Mouse (Mus musculus): Measurements from ENCODE around the gene Etv2. TPM values are rescaled to one million over a fixed set of nuclear protein-coding genes. Genes with fewer than 3 reads are reported as not detected.

The Etv2 gene
- polyA plus RNA-seq, 1 experiment from 2014 or later, result not detected

DNA sequence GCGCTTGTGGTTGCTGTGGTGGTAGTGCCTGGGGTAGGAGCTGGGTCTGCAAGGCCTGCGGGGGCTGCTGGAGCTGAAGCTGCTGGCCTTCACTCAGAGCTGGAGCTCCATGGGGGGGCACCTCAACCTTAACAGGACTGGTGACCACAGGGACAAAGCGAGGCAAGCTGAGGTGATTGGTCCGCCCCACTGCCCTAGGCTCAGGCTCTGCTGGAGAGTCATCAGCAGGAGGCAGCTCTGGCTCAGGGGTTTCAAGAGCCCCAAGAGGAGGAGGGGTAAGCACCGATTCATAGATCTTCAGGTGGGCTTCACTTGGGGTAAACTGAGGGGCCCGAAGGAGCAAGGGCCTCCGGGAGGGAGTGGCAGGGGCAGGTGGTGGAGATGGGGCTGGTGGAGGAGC lies 50.5 kb downstream of the Etv2 start:
- WGBS, result 94% methylated on average over 7 of the region's 7 CpGs
- Histone ChIP-seq H3K9me3 (no peaks in the 10 kb centered on the region), H3K27me3 (no peaks in the 10 kb centered on the region), H3K4me2 (replicated peaks) (no peak overlapping the region), H3K4me1 (peaks cover 17% of the 10 kb centered on the region), H3K4me3 (no peak overlapping the region), H3K27ac (no peak overlapping the region), H3K36me3 (peaks cover 64% of the 10 kb centered on the region), H3K9ac (no peak overlapping the region)
- no peak for ATAC-seq (ENCODE audit: insufficient number of reproducible peaks, insufficient read depth, low FRiP score, low TSS enrichment)

DNA sequence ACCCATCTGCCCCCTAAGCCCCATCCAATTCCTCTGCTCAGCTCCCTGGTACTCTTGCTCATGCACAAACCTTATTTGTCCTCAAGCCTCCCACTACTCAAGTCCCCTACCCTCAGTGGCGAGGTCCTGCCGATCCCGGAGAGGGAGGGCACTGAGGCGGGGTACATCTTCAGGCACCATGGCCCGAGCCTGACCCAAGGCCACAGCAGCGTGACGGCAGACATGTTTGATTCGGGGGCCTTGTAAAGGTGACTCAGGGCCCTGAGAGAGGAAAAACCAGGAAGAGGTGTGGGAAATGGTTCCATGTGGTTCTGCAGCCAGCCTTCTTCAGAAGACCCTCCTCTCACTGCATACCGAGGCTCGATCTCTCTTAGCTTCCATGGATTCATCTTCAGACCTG lies 51.3 kb downstream of the Etv2 start:
- ATAC-seq (ENCODE audit: insufficient number of reproducible peaks, insufficient read depth, low FRiP score, low TSS enrichment), result no peak
- Histone ChIP-seq H3K9ac (no peak overlapping the region), H3K4me1 (peaks cover 11% of the 10 kb centered on the region), H3K4me2 (replicated peaks) (no peak overlapping the region), H3K27ac (no peak overlapping the region), H3K36me3 (peaks cover 72% of the 10 kb centered on the region), H3K9me3 (no peaks in the 10 kb centered on the region), H3K4me3 (no peak overlapping the region), H3K27me3 (no peaks in the 10 kb centered on the region)
- WGBS, result 91% methylated on average over 10 of the region's 10 CpGs

Small RNA genes within 50 kb of the gene (microRNA-seq; reads per million reads assigned to microRNA genes)
- gene Mir3569, result 0.54 reads per million

Other genes with a start within 250 kb of the Etv2 start
- gene Tyrobp, start 222.1 kb downstream of the Etv2 start, polyA plus RNA-seq (2016; fragmentation: Nextera tagmentation; extraction: Ambion mirVana), result 16.7 and 18.7 TPM in 2 replicates
- 0.70 and 0.98 TPM in 2 replicates for gene Hcst, start 216.0 kb downstream of the Etv2 start, polyA plus RNA-seq (2016; fragmentation: Nextera tagmentation; extraction: Ambion mirVana)
- 2.1 and 2.9 TPM in 2 replicates for gene Nfkbid, start 214.1 kb downstream of the Etv2 start, polyA plus RNA-seq (2016; fragmentation: Nextera tagmentation; extraction: Ambion mirVana)
- 66.5 and 74.7 TPM in 2 replicates for gene Aplp1, start 190.3 kb downstream of the Etv2 start, polyA plus RNA-seq (2016; fragmentation: Nextera tagmentation; extraction: Ambion mirVana)
- 0.46 and 0.52 TPM in 2 replicates for gene Kirrel2, start 178.2 kb downstream of the Etv2 start, polyA plus RNA-seq (2016; fragmentation: Nextera tagmentation; extraction: Ambion mirVana)
- gene Nphs1, start 177.5 kb downstream of the Etv2 start, polyA plus RNA-seq (2016; fragmentation: Nextera tagmentation; extraction: Ambion mirVana), result 0.10 and 0.29 TPM in 2 replicates
- not detected in 2 replicates for gene Prodh2, start 142.2 kb downstream of the Etv2 start, polyA plus RNA-seq (2016; fragmentation: Nextera tagmentation; extraction: Ambion mirVana)
- gene Arhgap33, start 100.8 kb downstream of the Etv2 start, polyA plus RNA-seq (2016; fragmentation: Nextera tagmentation; extraction: Ambion mirVana), result 20.0 and 26.5 TPM in 2 replicates
- 8.5 and 9.2 TPM in 2 replicates for gene Hspb6, start 83.7 kb downstream of the Etv2 start, polyA plus RNA-seq (2016; fragmentation: Nextera tagmentation; extraction: Ambion mirVana)
- 15.6 and 16.0 TPM in 2 replicates for gene Proser3, start 83.6 kb downstream of the Etv2 start, polyA plus RNA-seq (2016; fragmentation: Nextera tagmentation; extraction: Ambion mirVana)
- gene Lin37, start 76.0 kb downstream of the Etv2 start, polyA plus RNA-seq (2016; fragmentation: Nextera tagmentation; extraction: Ambion mirVana), result 44.7 and 49.1 TPM in 2 replicates
- 94.1 TPM in 2 replicates for gene U2af1l4, start 72.6 kb downstream of the Etv2 start, polyA plus RNA-seq (2016; fragmentation: Nextera tagmentation; extraction: Ambion mirVana)
- gene Gm49396, start 72.5 kb downstream of the Etv2 start, polyA plus RNA-seq (2016; fragmentation: Nextera tagmentation; extraction: Ambion mirVana), result 16.5 and 17.4 TPM in 2 replicates
- 132 and 138 TPM in 2 replicates for gene Psenen, start 72.2 kb downstream of the Etv2 start, polyA plus RNA-seq (2016; fragmentation: Nextera tagmentation; extraction: Ambion mirVana)
- gene Igflr1, start 70.4 kb downstream of the Etv2 start, polyA plus RNA-seq (2016; fragmentation: Nextera tagmentation; extraction: Ambion mirVana), result 4.1 and 5.5 TPM in 2 replicates
- 11.6 and 12.6 TPM in 2 replicates for gene Kmt2b, start 47.1 kb downstream of the Etv2 start, polyA plus RNA-seq (2016; fragmentation: Nextera tagmentation; extraction: Ambion mirVana)
- gene Zbtb32, start 36.9 kb downstream of the Etv2 start, polyA plus RNA-seq (2016; fragmentation: Nextera tagmentation; extraction: Ambion mirVana), result 0.17 and 0.19 TPM in 2 replicates
- gene Upk1a, start 23.0 kb downstream of the Etv2 start, polyA plus RNA-seq (2016; fragmentation: Nextera tagmentation; extraction: Ambion mirVana), result 0.37 and 0.73 TPM in 2 replicates
- gene Cox6b1, start 9.7 kb downstream of the Etv2 start, polyA plus RNA-seq (2016; fragmentation: Nextera tagmentation; extraction: Ambion mirVana), result 761 and 784 TPM in 2 replicates
- gene Rbm42, start 14.5 kb upstream of the Etv2 start, polyA plus RNA-seq (2016; fragmentation: Nextera tagmentation; extraction: Ambion mirVana), result 151 and 154 TPM in 2 replicates
- 54.8 and 59.3 TPM in 2 replicates for gene Haus5, start 29.1 kb upstream of the Etv2 start, polyA plus RNA-seq (2016; fragmentation: Nextera tagmentation; extraction: Ambion mirVana)
- gene Pmis2, start 35.8 kb upstream of the Etv2 start, polyA plus RNA-seq (2016; fragmentation: Nextera tagmentation; extraction: Ambion mirVana), result not detected in 2 replicates
- gene 2200002J24Rik, start 63.1 kb upstream of the Etv2 start, polyA plus RNA-seq (2016; fragmentation: Nextera tagmentation; extraction: Ambion mirVana), result not detected in 2 replicates
- 0.50 and 0.96 TPM in 2 replicates for gene Atp4a, start 76.4 kb upstream of the Etv2 start, polyA plus RNA-seq (2016; fragmentation: Nextera tagmentation; extraction: Ambion mirVana)
- gene Tmem147, start 93.7 kb upstream of the Etv2 start, polyA plus RNA-seq (2016; fragmentation: Nextera tagmentation; extraction: Ambion mirVana), result 156 and 166 TPM in 2 replicates
- gene Gapdhs, start 107.8 kb upstream of the Etv2 start, polyA plus RNA-seq (2016; fragmentation: Nextera tagmentation; extraction: Ambion mirVana), result 0.62 and 0.97 TPM in 2 replicates
- 1.1 and 1.3 TPM in 2 replicates for gene Sbsn, start 115.6 kb upstream of the Etv2 start, polyA plus RNA-seq (2016; fragmentation: Nextera tagmentation; extraction: Ambion mirVana)
- gene Dmkn, start 127.9 kb upstream of the Etv2 start, polyA plus RNA-seq (2016; fragmentation: Nextera tagmentation; extraction: Ambion mirVana), result 0.32 TPM in 1 of 2 replicates, not detected in the other
- gene Krtdap, start 152.0 kb upstream of the Etv2 start, polyA plus RNA-seq (2016; fragmentation: Nextera tagmentation; extraction: Ambion mirVana), result 1.0 and 1.1 TPM in 2 replicates
- gene Ffar2, start 187.9 kb upstream of the Etv2 start, polyA plus RNA-seq (2016; fragmentation: Nextera tagmentation; extraction: Ambion mirVana), result 0.24 TPM in 1 of 2 replicates, not detected in the other
- gene Ffar3, start 220.3 kb upstream of the Etv2 start, polyA plus RNA-seq (2016; fragmentation: Nextera tagmentation; extraction: Ambion mirVana), result 0.13 TPM in 1 of 2 replicates, not detected in the other
- gene Ffar1, start 225.7 kb upstream of the Etv2 start, polyA plus RNA-seq (2016; fragmentation: Nextera tagmentation; extraction: Ambion mirVana), result not detected in 2 replicates
- gene Cd22, start 244.5 kb upstream of the Etv2 start, polyA plus RNA-seq (2016; fragmentation: Nextera tagmentation; extraction: Ambion mirVana), result 0.09 and 0.17 TPM in 2 replicates